Mouse (Mus musculus): ENCODE data around the gene Abcg5.
A peak's percentile ranks its signal among the peaks of the same experiment; 100 is the strongest.

Gene Abcg5

DNA sequence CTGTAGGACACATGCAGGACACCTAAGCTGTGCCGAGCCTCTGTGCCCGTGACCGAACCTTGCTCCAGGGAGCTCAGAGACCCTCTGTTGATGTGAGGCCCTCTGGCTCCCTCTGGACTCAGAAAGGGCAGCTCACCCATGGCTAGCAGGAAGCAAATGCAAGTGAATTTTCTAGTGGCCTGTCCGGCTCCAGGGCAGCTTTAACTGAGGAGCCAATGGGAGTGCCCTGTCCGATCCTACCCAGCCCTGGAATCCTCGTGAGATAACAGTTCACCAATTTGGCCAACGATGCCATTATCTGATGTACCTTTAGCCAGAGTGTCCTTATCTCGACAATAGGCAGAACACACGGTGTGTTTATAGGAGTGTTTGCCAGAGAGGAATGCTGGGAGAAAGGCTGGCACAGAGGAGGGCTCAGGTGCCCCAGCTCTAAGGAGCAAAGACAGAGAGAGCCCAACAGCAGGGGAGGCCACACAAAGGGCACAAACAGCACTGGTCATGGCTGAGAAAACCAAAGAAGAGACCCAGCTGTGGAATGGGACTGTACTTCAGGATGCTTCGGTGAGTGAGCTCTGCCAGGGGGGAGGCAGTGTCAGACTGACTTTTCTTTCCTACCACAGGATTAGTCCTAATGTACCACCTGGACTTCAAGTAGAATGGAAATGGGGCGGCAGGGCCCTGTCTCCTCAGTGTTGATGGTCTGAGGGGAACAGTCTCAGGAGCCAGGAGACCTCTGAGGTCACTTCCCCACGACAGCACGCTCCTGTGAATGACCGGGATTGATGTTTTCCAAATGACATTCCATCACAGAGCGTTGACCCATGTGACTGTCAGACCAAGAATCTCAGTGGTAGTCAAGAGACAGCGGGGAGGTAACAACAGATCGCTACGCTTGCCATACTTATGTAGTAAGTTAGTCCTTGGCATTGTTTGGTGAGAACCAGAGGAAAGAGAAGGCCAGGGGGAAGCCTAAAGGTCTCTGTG is at the start of gene Abcg5:
Gene Abcg5 (minus strand): TSS at position 278 of the 984 bp plus-strand sequence.
- DNase-seq (ENCODE audit: low spot score in 2 of 2): no peak

DNA sequence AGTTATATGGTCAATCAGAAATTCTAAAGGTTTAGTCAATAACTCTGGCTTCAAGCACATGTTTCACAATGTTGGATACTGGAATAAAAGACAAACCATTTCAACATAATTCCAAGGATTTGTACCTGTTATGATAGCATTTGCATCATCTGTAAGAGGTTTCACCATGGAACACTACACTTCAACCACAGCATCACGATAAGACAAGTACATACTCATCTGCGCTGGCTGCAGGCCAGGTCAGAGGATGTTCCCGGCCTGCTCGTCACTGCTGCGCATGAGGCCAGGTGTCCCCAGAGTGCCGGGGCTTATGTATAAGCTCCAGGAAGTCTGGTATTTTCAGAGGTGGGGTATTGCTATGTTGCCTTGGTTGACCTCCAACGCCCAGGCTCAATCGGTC is 49.8 kb upstream of the Abcg5 start:
- DNase-seq (ENCODE audit: low spot score in 2 of 2): no peak

DNA sequence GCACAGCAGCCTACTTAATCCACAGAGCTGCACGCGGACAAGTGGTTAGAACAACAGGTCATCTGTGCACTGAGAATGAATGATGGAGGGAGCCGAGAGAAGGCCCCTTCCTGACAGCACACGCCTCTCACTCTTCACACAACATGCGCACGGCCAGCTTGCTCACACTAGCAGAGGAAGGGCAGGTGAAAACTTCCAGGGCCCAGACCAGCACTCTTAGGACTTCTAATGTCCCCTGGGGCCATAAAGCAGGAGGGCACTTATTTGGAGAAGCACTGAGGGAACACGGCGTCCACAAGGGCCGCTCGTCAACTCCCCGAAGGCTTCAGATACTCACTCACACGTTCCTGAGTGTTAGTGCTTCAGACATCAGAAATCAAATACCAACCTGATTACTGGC is 48.5 kb upstream of the Abcg5 start:
- DNase-seq (ENCODE audit: low spot score in 2 of 2): no peak

DNA sequence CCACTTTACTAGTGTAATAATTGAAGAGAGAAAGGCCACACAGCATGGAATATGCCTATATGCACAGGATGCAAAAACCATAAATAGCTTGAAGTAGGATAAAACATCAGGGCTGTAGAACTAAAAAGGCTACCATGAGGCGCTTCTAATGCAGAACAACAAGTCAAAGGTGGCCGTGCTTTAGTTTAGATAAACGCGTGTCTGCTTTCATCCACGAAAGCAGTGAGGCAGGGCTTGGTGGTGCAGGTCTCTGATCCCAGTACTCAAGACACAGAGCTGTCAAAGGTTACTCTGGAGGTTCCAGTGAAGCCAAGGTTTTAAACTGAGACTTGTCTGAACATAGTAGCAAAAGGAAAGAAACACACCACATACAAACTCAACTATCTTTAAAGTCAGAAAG is 46.3 kb upstream of the Abcg5 start:
- no peak for DNase-seq (ENCODE audit: low spot score in 2 of 2)

DNA sequence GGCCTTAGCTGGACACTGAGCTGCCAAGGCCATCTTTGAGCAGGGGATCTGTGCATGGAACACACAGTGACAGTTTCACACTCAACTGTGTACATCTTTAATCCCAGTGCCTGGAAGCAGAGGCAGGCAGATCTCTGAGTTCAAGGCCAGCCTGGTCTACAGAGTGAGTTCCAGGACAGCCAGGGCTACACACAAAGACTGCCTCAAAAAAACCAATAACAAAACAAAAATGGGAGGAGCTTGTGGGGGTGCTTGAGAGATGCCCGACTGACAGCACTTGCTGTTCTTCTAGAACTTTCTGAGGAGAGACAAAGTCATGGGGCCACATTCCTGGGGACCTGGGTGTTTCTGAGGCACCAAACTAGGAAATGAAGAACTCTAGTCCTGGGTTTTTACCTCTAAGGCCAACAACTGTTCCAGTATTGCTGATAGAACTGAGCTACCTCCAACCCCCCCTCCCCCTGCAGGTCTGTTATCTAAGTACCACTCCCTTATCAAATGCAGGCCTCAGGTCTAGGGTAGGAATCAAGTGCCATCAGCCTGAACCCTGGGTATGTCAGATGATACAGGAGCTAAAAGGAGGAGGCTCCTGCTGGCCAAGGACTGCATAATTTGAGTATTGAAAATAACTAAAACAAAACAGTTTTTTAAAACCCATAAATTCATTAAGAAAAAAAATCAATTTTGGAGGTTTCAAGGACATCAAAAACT is 45.5 kb upstream of the Abcg5 start:
- no peak for DNase-seq (ENCODE audit: low spot score in 2 of 2)

DNA sequence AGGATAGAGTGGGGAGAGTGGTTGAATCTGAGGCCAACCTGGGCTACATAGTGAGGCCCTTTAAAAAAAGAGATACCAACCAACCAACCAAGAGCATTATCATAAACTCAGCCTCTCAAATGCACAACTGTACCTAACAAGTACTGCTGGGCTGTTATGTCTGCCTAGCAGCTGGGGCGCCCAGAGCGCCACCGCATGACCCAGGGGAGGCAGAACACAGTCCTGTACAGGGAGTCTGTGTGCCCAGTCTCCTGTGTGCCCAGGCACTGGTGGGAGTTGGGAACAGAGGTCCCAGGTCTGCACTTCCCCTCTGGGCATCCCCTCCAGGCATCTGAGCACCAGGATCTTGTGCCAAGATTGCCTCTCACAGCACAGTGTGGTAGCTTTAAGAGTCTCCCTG is 42.4 kb upstream of the Abcg5 start:
- no peak for DNase-seq (ENCODE audit: low spot score in 2 of 2)

DNA sequence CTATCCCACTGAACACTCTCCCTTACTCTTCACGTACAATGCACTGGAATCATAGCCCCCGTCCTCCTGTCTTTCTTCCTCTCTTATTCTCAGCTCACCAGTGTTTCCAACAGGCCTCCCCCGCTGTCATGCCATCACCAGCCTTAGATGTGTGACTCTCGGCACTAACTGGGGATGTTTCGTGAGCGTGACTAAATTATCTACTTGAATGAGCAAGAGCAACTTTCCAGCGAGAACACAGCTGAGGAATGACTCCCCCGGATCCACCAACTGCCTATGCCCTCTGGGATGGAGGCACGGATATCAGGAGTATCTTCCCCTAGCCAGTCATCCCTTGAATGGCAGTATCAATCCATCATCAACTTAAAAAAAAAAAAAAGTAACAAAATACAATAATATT is 41.2 kb upstream of the Abcg5 start:
- no peak for DNase-seq (ENCODE audit: low spot score in 2 of 2)

DNA sequence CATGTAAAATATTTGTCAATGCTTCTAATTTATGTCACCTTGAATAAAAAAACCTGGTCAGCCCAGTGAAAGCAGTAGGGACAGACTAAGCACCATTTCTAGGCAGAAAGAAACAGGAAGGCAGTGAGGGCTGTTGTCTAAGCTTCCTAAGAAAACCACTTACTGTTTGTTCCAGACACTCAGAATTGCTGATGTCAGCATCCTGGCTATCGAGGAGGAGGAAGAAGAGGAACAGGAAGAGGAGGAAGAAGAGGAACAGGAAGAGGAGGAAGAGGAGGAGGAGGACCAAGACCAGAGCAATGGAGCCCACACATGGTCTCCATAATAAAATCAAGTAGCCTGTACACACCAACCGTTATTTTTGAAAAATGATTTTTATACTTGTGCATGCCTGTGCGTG is 36.3 kb upstream of the Abcg5 start:
- no peak for DNase-seq (ENCODE audit: low spot score in 2 of 2)

DNA sequence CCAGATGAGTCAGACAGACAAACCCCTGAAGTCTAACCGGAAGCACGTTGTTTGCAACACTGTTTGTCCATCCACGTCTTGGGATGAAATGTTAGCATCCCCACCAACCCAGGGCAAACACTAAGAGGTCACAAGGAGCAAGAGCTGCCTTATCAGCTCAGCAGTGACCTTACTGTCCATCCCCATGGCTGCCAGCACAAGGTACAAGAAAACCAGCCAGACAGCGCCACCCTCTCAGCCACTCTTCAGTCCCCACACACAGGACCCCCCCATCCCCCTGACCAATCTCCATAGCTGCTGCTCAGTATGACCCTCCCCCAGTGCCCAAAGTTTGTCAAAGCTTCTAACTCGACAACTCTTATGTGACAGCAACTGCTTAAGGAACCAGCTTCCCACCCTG is 34.6 kb upstream of the Abcg5 start:
- DNase-seq (ENCODE audit: low spot score in 2 of 2): no peak

DNA sequence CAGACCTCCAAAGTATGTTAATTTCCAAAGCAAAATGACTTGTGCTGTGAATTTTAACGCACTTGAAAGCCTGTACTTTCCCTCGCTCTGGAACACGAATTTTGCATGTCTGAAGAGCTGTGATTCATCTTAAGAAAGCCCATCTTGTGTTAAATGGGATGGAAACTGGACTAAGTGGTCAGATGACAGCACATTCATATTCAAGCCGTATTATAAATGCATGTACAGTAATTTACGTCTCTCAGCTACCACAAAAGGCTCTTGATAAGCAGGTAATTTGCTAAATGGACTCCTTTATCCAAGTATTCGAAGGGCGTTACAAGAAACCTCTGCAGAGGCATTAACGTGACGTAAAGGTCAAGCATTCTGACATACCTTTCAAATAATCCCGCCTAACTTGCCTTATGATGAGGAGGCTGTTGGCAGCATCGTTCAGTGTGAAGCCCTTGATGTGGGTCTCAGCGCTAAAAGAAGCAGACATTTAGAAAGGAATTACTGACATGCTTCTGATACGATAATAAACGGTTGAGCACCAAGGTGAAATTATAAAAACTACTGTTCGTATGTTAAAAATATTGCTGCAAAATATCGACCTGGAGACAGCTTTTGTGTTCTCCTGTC is 33.6 kb upstream of the Abcg5 start:
- DNase-seq (ENCODE audit: low spot score in 2 of 2): no peak

DNA sequence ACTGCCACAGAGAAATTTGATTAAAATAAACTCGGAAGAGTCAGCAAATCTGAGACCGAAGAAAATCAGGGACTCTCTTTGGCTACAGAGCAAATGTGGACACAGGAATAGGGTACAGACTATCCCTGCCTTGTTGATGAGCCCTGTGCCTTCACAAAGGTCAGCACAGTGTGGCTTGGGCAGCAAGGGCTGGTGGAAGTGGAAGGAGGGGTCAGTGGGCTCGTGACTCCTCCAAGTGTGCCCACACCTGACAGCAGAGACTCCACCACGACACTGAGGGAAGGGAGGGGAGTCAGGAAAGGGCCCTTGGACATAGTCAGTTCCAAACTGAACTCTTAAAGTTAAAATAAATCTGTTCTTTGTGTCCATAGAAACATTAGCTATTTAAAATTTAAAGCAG is 32.1 kb upstream of the Abcg5 start:
- no peak for DNase-seq (ENCODE audit: low spot score in 2 of 2)

DNA sequence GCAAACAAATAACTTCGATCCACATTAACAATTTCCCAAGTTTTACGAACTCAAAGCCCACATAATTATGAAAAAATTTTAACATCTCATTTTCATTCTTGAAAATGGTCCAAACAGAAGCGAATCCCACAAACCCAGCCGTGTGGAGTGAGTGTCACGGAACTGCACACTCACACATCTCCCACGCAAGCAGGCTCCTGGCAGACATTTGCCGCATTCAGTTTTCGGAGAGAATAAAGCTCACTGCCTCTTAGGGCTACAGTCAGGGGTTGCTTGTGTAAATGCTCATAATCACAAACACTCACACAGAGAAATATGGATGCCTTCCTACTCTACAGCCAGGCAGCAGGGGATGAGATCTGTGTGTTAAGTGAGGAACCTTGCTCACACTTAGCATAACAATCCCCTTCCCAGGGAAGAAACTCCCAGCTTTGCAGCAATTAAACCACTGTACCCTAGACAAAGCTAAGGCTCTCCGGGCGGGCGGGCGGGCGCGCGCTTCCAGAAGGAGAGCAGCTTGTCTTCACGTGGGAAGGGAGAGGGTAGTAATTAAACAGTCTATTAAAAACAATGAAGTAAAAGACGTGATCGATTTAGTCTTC is 30.9 kb upstream of the Abcg5 start:
- DNase-seq (ENCODE audit: low spot score in 2 of 2): no peak

DNA sequence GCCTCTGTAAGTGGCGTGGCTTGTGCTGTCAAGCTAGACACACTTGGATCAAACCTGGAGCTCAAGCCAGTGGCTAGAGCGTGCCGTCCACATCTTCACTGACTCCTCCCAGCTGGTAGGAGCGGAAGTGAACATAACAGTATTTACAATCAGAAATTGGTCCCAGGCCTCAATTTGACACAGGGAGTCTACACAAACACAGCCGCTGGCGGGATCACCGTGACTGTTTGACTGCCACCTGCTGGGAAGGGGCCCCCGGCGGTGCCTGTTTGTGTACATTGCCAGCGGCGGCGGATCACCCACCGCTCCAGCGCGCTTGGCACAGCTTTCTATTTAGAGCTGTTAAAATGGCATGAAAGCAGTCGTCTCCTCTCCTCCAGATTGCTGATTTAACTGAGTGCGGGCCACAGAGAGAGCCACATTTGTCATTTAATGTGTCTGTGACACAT is 26.6 kb upstream of the Abcg5 start:
- peak in 1 of 2 experiments; percentile 28 for DNase-seq (ENCODE audit: low spot score in 2 of 2)

DNA sequence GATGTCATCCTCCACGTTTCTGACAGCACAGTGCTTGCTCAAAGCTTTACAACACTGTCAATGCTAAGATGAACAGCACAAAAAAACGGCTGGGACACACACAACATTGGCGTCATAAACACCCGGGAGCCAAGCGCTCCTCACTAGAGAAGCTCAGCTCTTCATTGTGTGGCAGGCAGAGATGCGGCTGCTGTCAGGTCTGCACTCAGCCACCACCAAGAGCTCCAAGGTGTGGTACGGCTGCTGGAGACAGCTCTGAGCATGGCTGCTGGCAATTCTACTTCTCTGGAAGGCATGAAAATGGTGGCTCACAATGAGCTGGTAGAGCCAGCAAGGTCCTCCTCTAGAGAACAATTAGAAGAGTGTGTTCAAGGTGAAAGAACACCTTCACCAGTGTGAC is 26.0 kb upstream of the Abcg5 start:
- DNase-seq (ENCODE audit: low spot score in 2 of 2): no peak

DNA sequence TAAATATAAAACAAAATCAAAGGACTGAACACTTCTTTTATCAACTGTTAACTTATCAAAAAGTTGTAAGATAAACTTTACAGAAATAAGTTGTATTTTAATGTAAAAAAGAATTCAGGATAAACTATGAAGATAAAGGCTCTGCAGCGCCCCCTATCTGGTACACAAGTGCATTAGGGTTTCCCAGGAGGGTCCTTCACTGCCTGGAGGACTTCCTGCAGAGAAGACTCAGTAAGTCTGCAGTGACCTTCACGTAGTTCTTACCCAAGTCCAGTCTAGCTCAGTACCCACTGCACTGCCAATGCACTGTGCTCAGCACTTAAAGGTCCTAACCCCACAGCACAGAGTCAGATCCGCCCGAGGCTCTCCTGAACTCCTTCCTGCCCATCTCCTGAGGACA is 24.6 kb upstream of the Abcg5 start:
- no peak for DNase-seq (ENCODE audit: low spot score in 2 of 2)

DNA sequence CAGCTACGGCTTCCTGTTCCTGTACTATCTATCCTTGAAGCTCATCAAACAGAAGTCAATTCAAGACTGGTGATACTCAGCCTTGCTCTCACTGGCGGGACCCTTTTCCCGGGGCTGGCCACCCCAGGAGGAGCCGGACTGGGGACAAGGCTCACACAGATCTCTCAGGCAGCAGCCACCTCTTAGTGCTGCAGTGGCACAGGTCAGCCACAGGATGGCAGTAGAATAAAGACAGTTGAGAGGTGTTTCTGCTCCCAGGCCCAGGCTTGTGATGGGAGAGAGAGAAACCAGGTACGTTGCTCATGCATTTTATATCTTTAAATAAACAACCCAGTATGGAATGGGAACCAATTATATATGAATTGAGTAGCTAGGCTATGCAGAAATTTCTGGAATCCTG is 15.9 kb upstream of the Abcg5 start:
- DNase-seq (ENCODE audit: low spot score in 2 of 2): peak; percentile 48 to 49

DNA sequence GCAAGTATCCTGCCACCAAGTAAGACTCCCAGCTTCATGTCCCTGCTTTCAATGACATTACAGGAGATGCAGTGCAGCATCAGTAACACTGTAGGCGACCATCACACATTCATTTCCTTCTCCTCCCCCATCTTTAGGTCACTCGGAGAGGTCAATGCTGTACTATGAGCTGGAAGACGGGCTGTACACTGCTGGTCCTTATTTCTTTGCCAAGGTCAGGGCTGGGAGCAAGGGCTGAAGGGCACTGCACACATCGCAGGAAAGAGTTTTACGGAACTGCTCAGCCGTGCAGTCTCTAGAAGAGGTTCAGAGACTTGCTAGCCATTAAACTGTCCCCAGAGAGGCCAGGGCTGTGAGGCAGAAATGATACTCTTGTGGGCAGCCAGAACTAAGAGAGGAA is 13.7 kb upstream of the Abcg5 start:
- DNase-seq (ENCODE audit: low spot score in 2 of 2): no peak

DNA sequence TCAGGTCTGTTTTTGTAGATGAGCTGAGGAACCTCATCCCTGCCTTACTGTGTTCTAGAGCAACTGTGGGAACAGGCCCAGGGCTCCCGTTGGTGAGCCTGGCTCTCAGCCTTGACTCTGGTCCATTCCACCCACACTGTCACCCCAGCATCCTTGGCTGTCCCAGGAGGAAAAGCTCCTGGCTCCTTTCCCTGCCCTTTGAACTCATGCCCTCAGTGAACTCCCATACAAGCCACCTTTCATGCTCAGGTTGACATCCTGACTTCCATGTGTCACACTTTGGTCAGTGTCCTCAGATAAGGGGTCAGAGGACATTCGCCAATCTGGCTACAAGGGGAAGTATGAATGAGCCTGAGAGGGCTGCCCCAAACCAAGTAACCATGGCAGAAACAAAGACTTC is 10.9 kb upstream of the Abcg5 start:
- no peak for DNase-seq (ENCODE audit: low spot score in 2 of 2)

DNA sequence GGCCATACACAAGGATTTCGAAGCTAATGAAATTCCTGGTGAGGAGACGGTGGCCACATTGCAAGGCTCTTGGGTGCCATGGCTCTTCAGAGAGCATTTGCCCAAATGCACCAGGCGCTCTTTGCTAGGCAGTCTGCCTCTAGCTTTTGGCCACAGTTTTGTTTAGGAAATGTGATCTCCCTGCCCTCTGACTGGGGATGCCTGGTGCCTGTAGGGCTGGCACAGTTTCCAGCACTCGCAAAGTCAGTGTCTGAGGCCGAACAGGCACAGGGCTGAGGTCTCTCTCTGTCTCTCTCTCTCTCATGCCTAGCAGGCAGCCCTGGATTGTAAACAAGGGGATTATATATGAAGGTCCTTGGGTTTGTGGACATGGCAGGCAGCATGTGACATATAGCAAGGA is 7.3 kb upstream of the Abcg5 start:
- DNase-seq (ENCODE audit: low spot score in 2 of 2): no peak

DNA sequence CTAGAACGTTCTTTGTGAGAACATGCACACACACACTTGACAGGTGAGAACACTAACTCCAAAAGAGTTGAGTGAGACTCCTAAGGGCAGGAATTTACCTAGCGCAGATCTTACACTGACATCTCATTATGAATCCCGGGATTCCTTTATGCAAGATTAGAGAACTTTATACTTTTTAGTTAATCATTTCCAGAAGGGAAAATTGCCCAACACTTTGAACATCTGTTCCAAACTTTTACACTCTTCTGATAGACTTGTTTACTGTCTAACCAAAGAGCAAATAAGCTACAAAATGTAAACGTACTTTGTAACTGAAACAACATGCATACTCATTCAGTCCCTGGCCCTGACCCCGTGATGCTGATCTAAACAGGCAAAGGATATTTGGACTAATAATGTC is 6.5 kb upstream of the Abcg5 start:
- DNase-seq (ENCODE audit: low spot score in 2 of 2): no peak

DNA sequence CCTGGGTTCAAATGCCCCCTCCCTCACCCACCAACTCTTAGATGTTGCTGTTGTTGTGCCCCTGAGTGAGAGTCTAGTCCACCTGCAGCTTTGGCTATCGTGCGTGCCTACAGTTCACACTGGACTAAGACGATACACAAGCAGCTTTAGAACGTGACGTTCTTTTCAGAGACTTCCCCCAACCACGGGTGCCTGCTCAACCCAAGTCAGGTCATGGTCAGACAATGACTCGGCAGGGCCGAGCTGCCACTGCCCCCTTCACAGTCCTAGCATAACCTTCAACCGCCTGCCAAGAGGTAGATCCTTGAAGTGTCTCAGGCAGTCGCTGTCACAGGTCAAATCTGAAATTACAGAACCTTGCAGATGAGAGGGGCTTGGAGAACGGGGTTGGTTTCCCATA is 6.0 kb upstream of the Abcg5 start:
- no peak for DNase-seq (ENCODE audit: low spot score in 2 of 2)

DNA sequence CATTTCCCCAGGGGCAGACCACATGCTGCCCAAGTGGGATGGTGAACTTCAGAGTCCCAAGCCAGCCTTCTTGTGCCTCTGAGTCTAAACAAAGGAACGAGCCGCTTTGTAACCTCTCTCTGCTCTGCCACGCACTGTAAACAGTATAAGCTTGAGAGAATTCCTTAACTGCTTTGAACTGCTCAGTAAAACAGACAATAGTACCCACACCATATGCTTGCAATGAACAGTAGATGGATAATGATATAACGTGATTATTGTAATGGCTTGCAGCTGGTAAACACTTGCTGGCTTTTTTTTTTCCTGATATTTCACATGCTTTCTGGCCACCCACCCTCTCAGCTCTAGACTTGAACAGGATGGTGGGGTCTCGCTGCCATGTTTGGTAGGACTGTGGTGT is 5.2 kb upstream of the Abcg5 start:
- DNase-seq (ENCODE audit: low spot score in 2 of 2): no peak
